Mouse (Mus musculus) E14TG2a.4 (cell line): ENCODE measurements around the gene 4930451I11Rik.

Source experiments
- H3K27me3 ChIP-seq: 2 replicates; pipeline ENCODE4 v1.6.1; 2014; ENCODE audit warnings: low read length, control low read depth; ENCODE audit not compliant: insufficient read depth
- H3K36me3 ChIP-seq: 2 replicates; pipeline ENCODE4 v1.6.1; 2014; ENCODE audit warnings: low read length, control low read depth; ENCODE audit not compliant: insufficient read depth
- H3K4me1 ChIP-seq: replicated peaks from 2 replicates; pipeline ENCODE4 v1.6.1; 2014; ENCODE audit warnings: low read depth, low read length, control low read depth
- H3K4me3 ChIP-seq: replicated peaks from 2 replicates; pipeline ENCODE4 v1.5.1; 2014; ENCODE audit warnings: mild to moderate bottlenecking, low read length
- H3K9me3 ChIP-seq: 2 replicates; pipeline ENCODE4 v1.6.1; 2014; ENCODE audit warnings: low read length, control low read depth
- CTCF ChIP-seq: conservative IDR thresholded peaks from 2 replicates; pipeline ENCODE4 v1.5.1; 2014; ENCODE audit warnings: low read length
- NANOG ChIP-seq: IDR thresholded peaks from 2 replicates; pipeline ENCODE4 v1.6.1; 2014; ENCODE audit warnings: borderline replicate concordance, low read length, mixed read lengths
- POU5F1 ChIP-seq: IDR thresholded peaks from 2 replicates; pipeline ENCODE4 v1.6.1; 2014; ENCODE audit warnings: low read length, borderline replicate concordance

Gene 4930451I11Rik

GRCm38 (mm10) chr7:126831539-126831938 lies at the start of gene 4930451I11Rik:
Gene 4930451I11Rik (minus strand): TSS chr7:126831639.
- no peaks in the 10 kb centered on the region for H3K36me3 ChIP-seq
- TF ChIP-seq CTCF, result no peak
- no peak for TF ChIP-seq POU5F1
- no peak for TF ChIP-seq NANOG

DNA sequence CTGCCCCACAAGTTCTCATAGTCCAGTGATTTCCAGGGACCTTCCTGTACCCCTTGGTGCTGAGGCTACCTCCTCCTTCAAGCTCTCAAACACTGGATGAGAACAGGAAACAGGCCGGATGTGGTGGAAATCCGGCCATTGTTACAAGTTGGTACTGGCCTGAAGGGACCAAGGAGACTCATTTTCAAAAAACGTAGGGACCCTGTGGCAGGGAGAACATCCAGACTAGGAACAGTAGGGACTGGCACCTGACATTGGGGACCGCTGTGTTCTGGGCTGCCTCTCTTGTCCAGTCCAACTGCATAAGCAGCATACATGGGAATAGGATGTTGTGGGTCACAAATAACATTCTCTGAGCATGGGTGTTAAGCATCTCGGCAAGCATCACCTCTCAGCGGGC lies 49.6 kb upstream of the 4930451I11Rik start:
- no peaks in the 10 kb centered on the region for H3K27me3 ChIP-seq
- peaks cover 44% of the 10 kb centered on the region for H3K4me1 ChIP-seq
- peaks cover 69% of the 10 kb centered on the region for H3K36me3 ChIP-seq
- no peak overlapping the region for H3K4me3 ChIP-seq
- H3K9me3 ChIP-seq, result no peaks in the 10 kb centered on the region
- TF ChIP-seq CTCF (no peak), NANOG (no peak), POU5F1 (no peak)

More at GRCm38 (mm10) chr7:126831539-126831938, at the start of gene 4930451I11Rik:
- Histone ChIP-seq H3K4me3 (peak within 1 kb of the TSS; percentile 73), H3K4me1 (peaks cover 41% of the 10 kb centered on the region), H3K27me3 (peaks cover 29% of the 10 kb centered on the region), H3K9me3 (no peaks in the 10 kb centered on the region)

GRCm38 (mm10) chr7:126877239-126877638 lies 45.8 kb upstream of the 4930451I11Rik start:
- Histone ChIP-seq H3K4me1 (peaks cover 24% of the 10 kb centered on the region), H3K4me3 (no peak overlapping the region), H3K36me3 (peaks cover 100% of the 10 kb centered on the region), H3K27me3 (no peaks in the 10 kb centered on the region), H3K9me3 (no peaks in the 10 kb centered on the region)
- no peak for TF ChIP-seq POU5F1
- no peak for TF ChIP-seq CTCF
- no peak for TF ChIP-seq NANOG

DNA sequence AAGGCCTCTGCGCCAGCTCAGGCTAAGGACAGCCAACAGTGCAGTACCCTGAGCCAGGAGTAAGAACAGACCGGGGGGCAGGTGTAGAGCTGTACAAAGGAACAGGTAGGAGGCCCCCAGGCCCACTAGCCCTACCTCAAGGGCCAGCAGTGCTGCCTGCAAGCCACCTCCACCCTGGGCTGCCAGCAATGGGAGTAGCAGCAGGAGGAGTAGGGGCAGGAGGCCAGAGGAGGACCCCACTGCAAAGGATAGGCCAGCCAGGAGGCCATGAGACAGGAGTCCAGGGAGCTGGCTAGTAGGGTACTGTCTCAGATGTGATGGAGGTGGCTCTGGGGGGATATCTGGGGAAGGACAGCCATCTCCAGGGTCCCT lies 39.1 kb upstream of the 4930451I11Rik start:
- H3K36me3 ChIP-seq, result peaks cover 100% of the 10 kb centered on the region
- TF ChIP-seq CTCF (no peak), NANOG (no peak), POU5F1 (no peak)
- no peaks in the 10 kb centered on the region for H3K9me3 ChIP-seq
- H3K4me3 ChIP-seq, result no peak overlapping the region
- H3K27me3 ChIP-seq, result no peaks in the 10 kb centered on the region
- peaks cover 73% of the 10 kb centered on the region for H3K4me1 ChIP-seq

DNA sequence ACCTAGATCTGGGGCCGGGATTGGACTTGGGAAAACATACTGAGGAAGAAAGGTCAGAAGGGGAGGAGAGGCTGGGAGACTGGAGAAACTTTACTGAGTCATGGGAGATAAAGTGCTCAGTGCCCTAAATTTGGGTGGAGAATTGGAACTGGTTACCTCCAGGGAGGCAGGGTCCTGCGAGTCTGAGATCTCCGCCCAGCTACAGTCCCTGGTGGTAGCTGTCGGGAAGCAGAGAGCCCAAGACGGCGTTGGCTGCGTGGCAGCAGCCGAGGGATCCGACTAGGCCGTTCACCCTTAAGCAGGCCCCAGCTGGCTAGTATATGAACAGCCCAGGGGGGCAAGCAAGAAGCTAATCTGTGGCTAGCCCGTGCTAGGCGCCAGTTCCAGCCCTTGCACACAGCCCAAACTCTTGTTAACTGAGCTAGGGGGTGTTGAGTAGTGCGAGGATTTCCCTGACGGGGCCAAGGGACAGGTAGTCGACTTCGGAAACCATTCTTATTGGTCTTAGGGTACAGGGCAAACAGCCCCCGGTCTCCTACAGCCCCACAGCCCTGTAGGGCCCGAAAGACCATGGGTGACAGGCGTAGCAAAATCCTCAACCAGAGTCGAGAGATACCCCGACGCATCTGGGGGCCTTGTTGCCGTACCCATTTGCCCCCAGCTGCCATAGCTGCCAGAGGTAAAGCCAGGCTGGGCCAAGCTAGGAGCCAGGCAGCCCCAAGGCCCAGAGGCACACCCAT lies 38.5 kb upstream of the 4930451I11Rik start:
- no peak for TF ChIP-seq POU5F1
- no peak for TF ChIP-seq CTCF
- TF ChIP-seq NANOG, result no peak
- Histone ChIP-seq H3K9me3 (no peaks in the 10 kb centered on the region), H3K4me3 (no peak overlapping the region), H3K27me3 (no peaks in the 10 kb centered on the region), H3K36me3 (peaks cover 100% of the 10 kb centered on the region), H3K4me1 (peaks cover 78% of the 10 kb centered on the region)

- TF ChIP-seq POU5F1 (no peak), NANOG (no peak), CTCF (no peak)
- peaks cover 100% of the 10 kb centered on the region for H3K36me3 ChIP-seq
- H3K4me1 ChIP-seq, result peaks cover 96% of the 10 kb centered on the region
- no peak overlapping the region for H3K4me3 ChIP-seq
- no peaks in the 10 kb centered on the region for H3K27me3 ChIP-seq
- H3K9me3 ChIP-seq, result peaks cover 6% of the 10 kb centered on the region
Observed at GRCm38 (mm10) chr7:126868003-126868402, 36.6 kb upstream of the 4930451I11Rik start.

DNA sequence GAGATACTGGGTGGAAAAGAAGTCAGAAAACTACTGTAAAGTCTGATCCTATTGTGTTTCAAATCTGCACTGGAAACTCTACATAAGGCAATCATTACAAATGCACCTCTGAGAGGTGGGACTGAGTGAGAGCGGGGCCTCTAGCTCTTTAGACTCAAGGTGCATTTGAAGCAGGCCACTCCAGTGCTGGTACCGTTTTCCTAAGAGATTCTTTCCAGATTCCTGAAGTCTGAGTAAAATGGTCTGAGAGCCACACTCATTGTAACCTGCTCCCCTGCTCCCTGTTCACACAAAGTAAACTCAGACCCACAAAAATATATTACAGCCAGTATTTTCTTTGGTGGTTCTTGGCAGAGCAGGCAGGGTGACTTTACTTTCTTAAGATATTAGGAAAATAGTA lies 36.1 kb upstream of the 4930451I11Rik start:
- TF ChIP-seq POU5F1 (no peak), CTCF (no peak), NANOG (no peak)
- H3K36me3 ChIP-seq, result peaks cover 97% of the 10 kb centered on the region
- no peak overlapping the region for H3K4me3 ChIP-seq
- H3K9me3 ChIP-seq, result peaks cover 6% of the 10 kb centered on the region
- peaks cover 96% of the 10 kb centered on the region for H3K4me1 ChIP-seq
- H3K27me3 ChIP-seq, result no peaks in the 10 kb centered on the region

- Histone ChIP-seq H3K4me1 (peaks cover 85% of the 10 kb centered on the region), H3K27me3 (no peaks in the 10 kb centered on the region), H3K36me3 (peaks cover 84% of the 10 kb centered on the region), H3K4me3 (peak overlapping the region; percentile 95), H3K9me3 (peaks cover 6% of the 10 kb centered on the region)
- no peak for TF ChIP-seq NANOG
- TF ChIP-seq CTCF, result no peak
- TF ChIP-seq POU5F1, result no peak
Observed at GRCm38 (mm10) chr7:126863791-126864190, 32.4 kb upstream of the 4930451I11Rik start.

- Histone ChIP-seq H3K27me3 (no peaks in the 10 kb centered on the region), H3K36me3 (peaks cover 83% of the 10 kb centered on the region), H3K4me3 (peak within 1 kb of the TSS; percentile 95), H3K9me3 (peaks cover 6% of the 10 kb centered on the region), H3K4me1 (peaks cover 85% of the 10 kb centered on the region)
- TF ChIP-seq NANOG, result no peak
- TF ChIP-seq CTCF, result no peak
- no peak for TF ChIP-seq POU5F1
Observed at GRCm38 (mm10) chr7:126862147-126862784, 30.8 kb upstream of the 4930451I11Rik start, which contains the start of gene Ino80e. Gene Ino80e (minus strand): TSS chr7:126862377.
